Mouse (Mus musculus): ENCODE data around the gene Cars.
"Not testable (repeated sequence)": the region's sequence is repeated elsewhere in the genome, so short reads cannot be mapped to it uniquely, and the experiment has no call there.

Cars gene

DNA sequence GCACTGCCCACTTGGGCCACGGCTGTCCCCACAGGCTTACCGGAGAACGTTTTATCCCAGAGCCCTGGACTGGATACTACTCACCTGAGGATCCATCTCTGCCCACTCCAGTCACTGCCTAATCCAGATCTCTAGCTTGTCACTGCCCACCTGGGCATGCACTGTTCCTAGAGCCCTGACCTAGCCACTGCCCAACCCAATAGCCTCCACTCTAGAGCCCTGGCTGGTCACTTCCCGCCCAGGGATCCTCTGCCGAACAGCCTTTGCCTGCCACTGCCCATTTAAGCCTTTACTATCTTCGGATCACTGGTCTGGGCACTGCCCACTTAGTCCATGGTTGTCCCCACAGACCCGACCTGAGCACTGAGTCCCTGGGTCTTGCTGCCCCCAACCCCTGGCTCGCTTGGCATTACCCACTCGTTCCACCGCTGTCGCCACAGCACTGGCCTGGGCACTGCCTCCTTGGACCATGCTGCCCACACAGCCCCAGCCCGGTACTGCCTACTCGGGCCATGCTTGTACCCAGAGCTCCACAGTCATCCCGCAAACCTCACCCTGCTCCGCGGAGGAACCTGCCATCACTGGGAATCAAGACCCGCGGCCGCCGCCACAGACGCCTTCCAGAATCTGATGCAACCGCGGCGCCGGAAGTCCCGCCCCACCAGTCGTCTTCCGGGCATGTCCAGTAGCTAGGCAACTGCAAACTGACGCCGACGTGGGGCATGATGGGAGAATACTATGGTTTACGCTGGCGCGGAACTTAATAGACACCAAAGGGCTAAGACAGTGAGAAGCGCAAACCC lies at the start of gene Cars:
Cars (minus strand) TSS at position 663 of the 803 bp plus-strand sequence.
- DNase-seq (ENCODE audit: low read depth, low spot score): peak; percentile 96

DNA sequence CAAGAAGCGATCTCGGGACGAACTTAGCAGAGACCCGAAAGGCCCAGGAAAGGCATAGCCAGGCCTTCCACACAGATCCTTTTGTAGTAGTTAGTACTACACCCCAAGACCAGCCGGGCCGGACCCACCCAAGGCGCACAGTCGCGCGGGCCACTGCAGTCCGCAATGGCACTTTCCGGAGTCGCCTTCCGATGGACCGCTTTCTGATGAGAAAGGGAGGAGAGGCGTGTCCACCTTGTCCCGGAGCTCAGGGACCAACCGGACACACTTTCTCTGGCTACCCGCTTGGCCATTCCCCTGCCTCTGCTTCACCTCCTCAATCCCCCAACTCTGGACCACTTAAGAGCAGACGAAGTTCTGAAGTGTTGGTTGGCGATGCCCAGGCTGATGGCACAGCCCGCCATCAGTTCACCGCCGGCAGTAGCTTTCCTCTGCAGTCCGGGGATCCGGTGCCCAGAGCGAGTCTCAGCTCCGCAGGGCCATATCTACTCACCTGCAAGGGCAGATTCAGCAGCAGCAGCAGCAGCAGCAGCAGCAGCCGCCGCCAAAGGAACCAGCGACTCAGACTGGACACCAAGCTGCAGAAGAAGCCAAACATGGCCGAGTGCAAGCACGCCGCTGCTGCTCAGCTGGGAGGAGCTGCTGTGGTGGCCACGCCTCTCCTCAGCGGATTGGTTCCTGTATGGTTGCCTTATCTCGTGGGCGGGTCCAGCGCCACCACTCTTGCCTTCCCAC lies 49.3 kb upstream of the Cars start, which contains the start of gene Tnfrsf22:
Tnfrsf22 (minus strand) TSS at position 628 of the 735 bp plus-strand sequence.
- peak; percentile 78 for DNase-seq (ENCODE audit: low read depth, low spot score)

DNA sequence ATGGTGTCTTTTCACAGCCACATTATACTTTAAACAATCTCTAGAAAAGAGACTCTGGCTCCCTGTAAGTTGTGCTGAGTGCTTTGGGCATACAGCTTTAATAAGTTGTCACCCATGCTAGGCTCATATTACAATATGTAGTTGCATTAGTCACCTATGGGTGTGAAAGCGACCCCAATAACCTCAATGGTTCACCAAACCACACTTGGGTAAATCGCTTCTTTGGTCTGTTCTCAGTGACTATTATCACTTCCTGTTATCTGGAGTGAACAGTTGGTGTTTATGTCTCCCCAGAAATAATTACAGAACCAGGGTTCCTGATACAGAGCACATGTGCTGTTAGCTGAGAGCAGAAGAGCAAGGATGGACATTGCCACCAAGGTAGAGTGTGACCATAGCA lies 44.1 kb upstream of the Cars start:
- DNase-seq (ENCODE audit: low read depth, low spot score): not testable (repeated sequence)

DNA sequence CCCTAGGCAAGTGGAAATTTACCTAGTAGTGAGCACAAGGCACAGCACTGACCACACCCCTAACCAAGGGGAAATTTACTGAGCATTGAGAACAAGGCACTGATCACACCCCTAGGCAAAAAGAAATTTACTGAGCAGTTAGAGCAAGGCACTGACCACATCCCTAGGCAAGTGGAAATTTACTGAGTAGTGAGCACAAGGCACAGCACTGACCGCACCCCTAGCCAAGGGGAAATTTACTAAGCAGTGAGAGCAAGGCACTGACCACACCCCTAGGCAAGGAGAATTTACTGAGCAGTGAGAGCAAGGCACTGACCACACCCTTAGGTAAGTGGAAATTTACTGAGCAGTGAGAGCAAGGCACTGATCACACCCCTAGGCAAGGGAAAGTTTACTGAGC lies 36.8 kb upstream of the Cars start:
- no peak for DNase-seq (ENCODE audit: low read depth, low spot score)

DNA sequence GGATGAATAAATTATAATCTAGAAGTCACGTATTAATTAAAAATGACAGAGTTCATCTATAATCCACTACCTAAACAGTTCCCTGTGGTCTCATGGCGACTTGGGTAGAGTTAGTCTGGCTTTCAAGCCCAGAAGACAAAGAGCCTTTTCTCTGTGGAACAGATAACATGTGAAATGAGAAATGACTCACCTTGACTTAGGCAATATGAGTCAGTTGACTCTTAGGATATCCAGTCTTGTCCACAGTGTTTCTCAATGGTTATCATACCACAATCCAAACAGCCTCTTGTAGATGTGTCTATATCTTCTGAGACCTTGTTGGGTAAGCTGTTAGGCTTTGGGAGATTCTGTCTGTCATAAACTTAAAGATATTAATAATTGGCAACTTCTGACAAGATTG lies 31.6 kb upstream of the Cars start:
- DNase-seq (ENCODE audit: low read depth, low spot score): no peak

DNA sequence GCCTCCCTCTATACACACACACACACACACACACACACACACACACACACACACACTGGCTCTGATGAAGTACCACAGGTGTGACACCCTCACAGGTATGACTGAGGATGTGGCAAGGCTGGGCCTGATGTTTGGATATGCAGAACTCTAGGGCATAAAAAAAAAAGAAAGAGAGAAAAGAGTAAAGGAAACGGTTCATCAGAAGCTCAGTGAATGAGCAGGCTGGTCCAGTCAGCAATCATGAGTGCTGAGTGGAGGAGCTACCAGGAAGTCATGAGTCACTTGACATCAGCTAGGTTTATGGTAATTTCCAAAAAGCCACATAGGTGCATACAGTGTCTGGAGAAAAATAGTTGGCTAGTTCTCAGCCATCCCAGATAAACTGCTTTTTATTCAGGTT lies 29.6 kb upstream of the Cars start:
- no peak for DNase-seq (ENCODE audit: low read depth, low spot score)

DNA sequence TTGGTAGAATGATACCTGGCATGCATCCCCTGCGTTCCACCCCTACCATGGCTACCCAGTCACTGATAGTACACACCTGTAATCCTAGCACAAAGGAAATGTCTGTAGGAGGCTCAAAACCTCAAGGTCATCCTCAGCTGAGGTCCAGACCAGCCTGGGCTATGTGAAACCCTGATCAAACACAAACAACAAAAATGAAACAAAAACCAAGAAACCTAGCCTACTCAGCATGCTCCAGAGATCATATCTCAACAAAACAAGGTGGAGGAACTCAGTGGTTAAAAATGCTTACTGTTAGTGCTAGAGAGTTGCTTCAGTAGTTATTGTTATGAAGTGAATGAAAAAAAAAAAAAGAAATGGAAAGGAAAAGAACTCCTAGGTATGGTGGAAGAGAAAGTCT lies 28.6 kb upstream of the Cars start, which contains the start of gene Tnfrsf26:
Tnfrsf26 (minus strand) TSS at position 183 of the 400 bp plus-strand sequence.
- DNase-seq (ENCODE audit: low read depth, low spot score): no peak

DNA sequence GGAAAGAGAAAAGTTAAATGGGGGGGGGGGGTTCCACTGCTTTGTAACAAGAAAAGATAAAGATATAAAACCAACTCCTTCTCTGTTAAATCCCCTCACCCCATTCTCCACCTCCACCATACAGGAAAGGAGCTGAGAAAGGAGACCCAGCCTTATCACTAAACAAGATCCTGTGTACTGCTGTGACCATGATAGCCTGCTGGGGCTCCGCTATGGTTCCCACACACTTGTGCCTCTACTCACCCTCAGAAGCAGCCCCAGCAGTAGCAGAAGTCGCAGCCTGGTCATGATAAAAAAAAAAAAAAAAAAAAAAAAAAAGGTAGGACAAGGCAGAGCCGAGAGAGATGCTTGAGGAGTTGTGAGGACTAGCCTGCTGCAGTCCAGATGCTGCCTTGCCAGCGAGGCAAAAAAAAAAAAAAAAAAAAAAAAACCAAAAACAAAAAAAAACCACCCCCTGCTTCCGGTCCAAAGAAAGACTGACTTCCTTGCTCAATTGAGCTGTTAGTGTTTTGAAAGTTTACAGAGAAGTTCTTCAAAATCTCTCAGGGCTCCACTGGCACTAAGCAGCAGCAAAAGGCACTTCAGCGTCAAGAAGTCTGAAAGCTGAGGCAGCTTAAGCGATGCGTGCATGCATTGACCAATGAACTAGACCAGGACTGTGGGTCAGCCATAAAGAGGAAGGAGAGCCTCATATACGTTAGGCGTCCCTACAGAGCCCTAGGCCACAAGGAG lies 27.8 kb upstream of the Cars start:
- DNase-seq (ENCODE audit: low read depth, low spot score): no peak

DNA sequence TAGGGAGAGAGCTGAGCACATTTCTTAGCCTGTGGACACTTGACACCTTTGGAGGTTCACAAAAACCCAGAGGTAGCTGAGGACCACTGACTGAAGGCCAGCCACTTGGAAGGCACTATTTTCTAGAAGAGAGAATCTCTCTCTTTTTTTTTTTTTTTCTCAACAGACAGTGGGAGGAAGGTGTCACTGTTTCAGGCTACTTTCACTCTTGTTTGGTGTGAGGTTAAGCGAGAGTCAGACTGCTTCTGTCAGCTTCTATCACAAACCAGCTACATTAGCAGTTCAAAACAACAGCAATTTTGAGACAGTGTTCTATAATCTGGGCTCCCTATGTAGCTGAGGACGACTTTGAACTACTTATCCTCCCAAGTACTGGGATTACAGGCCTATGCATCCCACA lies 26.3 kb upstream of the Cars start:
- DNase-seq (ENCODE audit: low read depth, low spot score): no peak

DNA sequence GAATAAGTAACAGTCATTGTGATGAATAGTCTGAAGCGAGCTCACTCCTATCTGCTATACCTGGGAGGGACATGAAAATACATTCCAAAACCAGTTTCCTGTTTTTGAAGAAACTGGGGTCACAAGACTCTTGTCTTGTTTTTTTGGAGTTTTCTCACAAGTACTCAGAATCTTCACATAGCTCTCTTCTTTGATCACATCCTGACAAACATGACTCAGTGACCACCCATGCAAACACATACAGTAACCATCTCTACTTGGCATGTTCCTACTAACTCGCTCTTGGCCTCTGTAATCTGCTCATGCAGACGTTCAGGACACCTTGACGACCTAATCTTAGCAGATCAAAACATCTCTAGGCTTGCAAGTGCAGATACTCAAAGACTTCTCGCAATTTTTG lies 25.3 kb upstream of the Cars start:
- no peak for DNase-seq (ENCODE audit: low read depth, low spot score)

DNA sequence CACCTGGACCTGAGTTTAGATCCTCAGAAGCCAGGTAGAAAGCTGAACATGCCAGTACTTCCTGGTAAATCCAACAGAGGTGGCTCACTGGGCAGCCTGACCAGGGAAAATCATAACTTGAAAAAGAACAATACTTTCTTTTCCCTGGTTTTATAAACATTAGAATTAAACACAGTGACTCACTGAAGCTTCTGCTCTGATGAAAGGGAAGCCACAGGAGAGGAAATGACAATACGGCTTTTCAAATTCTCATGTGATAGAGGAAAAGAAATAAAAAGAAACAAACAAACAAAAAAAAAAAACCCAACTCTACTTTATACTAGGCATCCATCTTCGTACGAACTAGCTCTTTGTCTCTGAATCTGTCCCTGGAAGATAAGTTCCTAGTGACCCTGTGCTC lies 24.7 kb upstream of the Cars start:
- DNase-seq (ENCODE audit: low read depth, low spot score): no peak

DNA sequence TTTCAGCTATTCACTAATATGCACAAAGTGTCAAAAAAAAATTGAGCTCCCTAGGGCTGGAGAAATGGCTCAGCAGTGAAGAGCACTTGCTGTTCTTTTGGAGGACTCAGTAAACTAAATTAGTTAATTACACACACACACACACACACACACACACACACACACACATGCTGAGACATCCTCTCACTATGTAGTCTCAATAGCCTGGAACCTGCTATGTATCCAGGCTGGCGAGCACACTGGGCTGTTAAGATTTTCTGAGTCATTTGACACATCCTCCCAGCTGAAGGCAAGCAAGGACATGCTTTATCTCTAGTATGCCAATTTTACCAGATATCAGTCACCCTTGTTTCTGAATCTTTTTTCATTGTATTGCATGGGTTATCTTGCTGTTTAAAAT lies 21.1 kb upstream of the Cars start:
- DNase-seq (ENCODE audit: low read depth, low spot score): no peak

DNA sequence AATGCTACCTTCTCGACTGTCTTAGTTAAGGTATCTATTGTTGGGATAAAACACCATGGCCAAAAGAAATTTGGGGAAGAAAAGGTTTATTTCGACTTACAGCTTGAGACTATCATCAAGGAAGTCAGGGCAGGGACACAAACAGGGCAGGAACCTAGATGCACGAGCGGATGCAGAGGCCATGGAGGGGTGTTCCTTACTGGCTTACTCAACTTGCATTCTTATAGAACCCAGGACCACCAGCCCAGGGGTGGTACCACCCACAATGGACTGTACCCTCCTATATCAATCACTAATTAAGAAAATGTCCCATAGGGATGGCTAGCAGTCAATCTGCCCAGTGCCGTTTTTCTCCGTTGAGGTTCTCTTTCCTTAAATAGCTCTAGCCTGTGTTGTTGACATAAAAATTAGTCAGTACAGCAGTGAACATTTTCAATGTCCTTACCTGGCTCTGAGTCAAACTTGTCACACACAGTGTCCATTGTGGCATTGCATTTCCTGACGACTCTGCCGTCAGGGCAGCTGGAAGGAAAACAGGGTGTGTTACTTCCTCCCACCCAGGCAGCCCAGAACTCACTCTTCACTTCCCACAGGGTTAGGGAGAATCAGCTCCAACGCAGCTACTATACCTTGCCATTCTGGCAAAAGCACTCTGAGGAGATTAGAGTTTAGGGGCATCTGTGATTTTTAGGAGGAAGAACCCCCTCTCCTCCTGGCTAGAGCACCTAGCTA lies 14.7 kb upstream of the Cars start:
- no peak for DNase-seq (ENCODE audit: low read depth, low spot score)

DNA sequence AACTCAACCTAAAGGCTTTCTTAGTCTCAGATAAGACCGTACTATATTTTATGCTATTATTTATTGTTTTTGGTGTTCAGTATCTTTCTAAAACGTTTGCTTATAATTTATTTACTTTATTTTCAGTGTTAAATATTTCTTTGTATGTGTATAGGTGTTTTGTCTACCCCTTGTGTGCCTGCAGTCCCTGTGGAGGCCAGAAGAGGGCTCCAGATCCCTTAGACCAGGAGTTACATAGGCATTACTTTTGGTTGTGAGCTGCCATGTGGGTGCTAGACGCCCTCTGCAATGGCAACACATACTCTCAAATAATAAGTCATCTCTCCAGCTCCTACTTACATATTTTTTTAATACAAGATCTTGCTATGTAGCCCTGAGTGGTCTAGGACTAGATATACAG lies 12.3 kb upstream of the Cars start:
- DNase-seq (ENCODE audit: low read depth, low spot score): no peak

DNA sequence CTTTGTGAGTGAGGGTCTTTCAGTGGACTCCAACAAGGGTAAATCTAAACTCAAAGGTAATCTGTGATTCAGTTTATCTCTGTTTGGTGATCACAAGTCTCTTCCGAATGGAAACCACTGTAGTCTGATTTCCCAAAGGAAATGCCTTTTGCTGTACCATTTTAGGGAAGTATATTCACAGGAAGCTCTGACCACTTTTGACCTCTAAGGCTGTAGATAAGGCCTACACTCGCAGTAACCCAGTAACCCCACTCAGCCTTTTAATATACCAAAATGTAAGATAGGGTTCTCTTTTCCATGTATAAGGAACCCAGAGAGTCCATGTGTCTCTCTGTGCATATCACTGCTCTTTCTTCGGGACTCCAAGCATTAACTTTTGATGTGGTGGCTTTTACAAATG lies 5.4 kb upstream of the Cars start:
- DNase-seq (ENCODE audit: low read depth, low spot score): no peak

DNA sequence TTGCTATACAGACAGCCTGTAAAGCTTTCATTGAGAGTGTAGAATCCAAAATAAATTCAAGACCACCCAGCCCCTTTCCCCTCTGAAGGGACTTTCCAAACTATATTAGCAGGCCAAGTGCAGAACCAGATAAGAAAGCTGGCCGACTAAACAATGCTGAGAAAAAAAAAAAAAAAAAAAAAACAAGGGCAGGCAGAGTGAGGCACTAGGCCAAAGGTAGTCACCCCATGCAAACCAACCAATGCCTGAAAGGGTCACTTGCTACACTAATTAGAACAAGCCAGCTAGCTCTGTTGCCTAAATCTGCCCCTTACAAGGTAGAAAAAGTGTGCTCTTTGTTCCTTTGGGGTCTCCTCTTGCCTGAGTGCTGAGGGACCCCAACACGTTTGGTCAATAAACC lies 5.0 kb upstream of the Cars start:
- DNase-seq (ENCODE audit: low read depth, low spot score): no peak

DNA sequence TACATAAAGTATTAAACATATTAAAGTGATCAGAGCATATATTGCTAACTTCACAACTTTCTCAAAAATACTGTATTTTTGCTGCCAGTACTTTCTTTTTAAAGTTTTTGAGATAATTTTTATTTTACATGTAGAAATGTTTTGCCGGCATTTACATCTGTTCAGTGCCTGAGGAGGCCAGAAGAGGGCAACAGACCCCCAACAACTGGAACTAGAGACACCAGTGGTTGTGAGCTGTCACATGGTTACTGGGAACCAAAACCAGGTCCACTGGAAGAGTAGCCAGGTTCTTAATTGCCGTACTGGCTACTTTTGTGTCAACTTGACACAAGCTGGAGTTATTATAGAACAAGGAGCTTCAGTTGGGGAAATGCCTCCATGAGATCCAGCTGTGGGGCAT lies 1.8 kb upstream of the Cars start:
- no peak for DNase-seq (ENCODE audit: low read depth, low spot score)

DNA sequence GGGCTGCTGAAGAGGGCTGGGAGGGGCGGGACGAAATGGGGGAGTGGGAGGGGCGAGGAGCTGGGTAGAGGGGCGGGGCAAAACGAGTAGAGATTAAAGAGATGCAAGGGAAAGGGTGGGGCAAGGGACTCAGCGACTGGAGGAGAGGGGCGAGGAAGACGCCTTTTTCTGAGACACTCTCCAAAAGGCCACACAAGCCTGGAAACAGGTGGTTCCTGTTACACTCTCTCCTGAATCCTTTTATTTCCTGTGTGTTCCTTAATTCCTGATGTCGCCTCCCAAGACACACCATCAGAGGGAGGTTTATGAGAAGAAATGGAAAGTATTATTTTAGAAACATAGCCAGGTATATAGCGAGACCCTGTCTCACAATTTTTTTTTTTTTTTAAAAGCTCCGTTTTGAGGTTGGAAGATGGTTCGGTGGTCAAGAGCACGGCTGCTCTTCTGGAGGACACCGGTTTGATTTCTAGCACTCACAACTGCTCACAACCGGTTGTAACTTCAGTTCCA lies 396 bp upstream of the Cars start:
- DNase-seq (ENCODE audit: low read depth, low spot score): no peak

DNA sequence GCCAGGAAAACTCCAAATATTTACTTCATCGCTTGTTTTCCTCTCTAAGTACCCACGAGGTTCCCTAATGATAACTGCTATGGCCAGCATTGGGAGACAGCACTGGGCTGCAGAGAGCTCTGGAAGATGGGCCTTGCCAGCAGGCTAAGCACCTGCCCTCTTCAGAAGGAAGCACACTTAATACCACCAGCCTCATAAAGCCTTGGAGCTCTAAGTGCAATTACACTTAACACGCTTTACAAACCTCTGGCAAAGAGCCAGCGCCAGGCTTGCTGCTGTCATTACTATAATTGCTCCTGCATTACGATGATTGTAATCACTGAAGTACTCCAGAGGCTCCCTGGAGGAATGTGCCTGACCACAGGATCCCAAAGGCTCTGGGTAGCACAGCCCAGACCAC lies 5.0 kb downstream of the Cars start:
- no peak for DNase-seq (ENCODE audit: low read depth, low spot score)

DNA sequence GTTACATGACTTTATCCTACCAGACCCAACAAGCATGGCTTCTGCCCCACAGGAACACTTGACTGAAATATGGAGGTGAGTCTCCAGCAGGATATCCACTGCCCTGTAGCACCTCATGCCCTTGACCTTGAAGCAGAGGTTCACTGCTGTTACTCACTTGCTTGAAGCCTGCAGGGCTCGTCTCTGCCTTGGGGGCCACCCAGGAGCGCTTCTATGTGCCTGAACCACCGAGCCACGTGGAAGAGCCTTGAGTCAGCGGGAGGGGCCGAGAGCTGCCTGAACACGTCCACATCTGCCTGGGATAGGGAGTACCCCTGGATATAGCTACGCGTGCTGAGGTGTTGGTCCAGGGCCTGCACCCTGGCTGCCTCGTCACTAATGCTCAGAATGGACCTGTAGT lies 7.6 kb downstream of the Cars start:
- no peak for DNase-seq (ENCODE audit: low read depth, low spot score)

DNA sequence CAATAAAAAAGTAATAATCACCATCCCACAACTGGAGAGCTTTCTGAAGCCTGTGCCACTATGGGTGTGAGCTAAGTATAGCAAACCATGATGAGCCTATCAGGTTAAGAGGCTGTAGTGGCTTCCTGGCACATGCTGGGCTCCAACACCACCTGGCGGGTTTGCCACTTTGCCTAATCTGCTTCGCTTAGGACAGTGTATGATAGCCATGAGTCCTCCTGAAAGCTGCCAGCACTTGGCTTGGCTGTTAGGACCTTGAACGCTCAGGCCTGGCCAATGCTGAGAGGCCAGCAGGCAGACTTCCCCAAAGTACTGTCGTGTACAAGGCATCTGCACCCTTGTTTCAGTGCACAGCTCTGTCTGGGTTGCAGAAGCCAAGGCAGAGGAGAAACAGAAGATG lies 11.9 kb downstream of the Cars start:
- no peak for DNase-seq (ENCODE audit: low read depth, low spot score)

DNA sequence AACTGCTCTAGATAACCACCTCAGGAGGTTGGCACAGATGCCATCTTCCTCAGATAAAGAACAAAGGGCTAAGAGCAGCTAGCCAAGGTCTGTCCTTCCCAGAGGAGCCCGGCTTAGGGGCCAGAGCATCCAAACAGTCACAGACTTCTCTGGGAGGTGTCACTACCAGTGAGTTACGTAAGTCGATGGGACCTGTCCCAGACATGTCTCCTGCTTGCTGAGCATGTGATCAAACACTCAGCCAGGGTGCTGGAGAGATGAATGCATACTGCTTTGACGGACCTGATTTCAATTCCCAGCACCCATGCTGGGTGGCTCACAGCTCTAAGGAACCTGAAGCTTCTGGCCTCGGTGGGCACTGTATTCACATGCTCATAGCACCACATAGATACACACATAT lies 12.3 kb downstream of the Cars start:
- DNase-seq (ENCODE audit: low read depth, low spot score): no peak
